In the genomic region with DNA sequence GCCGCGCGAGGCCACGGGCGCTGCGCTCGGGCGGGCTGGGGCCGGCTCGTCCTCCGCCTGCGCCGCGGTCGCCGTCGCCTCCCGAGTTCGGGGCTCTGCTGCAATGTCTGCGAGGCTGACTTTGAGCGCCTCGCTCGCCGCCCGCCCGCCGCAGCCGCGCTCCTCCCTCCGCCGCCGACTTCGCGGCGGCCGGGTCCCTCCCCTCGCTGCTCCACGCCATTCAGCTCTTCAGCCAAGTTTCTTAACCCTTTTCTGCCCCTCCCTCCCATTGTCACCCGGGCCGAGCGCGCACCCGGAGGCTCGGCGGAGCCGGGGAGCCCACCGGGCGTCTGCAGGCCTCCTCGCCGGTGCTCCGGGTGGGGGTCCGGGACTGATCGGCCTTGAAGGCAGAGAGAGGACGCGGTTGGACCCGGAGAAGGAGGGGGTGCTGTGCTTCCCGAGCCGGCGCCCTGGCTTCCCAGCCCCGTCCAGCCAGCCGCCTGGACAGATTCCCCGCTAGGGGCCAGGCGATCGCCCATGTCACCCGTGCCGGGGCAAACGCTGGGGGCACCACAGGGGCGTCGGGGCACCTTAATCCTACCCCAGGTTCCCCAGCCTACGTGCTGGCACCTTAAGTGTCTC, we compare ENCODE assay signal across 8 mouse cellular contexts. TPM values are rescaled to one million over a fixed set of nuclear protein-coding genes. Genes with fewer than 3 reads are reported as not detected.
DNase-seq lines count a peak whose midpoint lies in the region; ATAC-seq and TF ChIP-seq lines count a peak whose summit lies in the region.

No protein-coding gene starts in this region.

- no peak for TF ChIP-seq EP300 in MEL (IDR thresholded peaks at IDR 0.05; ENCODE audit: low read depth in 1 of 2, low read length in 2 of 2)
- no peak for TF ChIP-seq EP300 in lung, postnatal 0 days (IDR thresholded peaks at IDR 0.05)

- peak overlapping the region; percentile 97 for H3K9ac ChIP-seq in MEL (ENCODE audit: control insufficient read depth, low read depth, low read length, poor library complexity, severe bottlenecking)
- H3K9ac ChIP-seq in forebrain, postnatal 0 days: peak overlapping the region; percentile 90
- peak overlapping the region; percentile 92 for H3K9ac ChIP-seq in lung, postnatal 0 days (replicated peaks; ENCODE audit: low read depth)

- H3K4me1 ChIP-seq in MEL (ENCODE audit: control insufficient read depth in 1 of 2, insufficient read depth in 2 of 2, low read length in 2 of 2): peaks cover 0 to 4% of the 10 kb centered on the region in 2 experiments; a peak in 1 of 4 replicates
- no peaks in the 10 kb centered on the region for H3K4me1 ChIP-seq in cerebellum, adult 2 months (ENCODE audit: control insufficient read depth, insufficient read depth, low read length)
- H3K4me1 ChIP-seq in forebrain, postnatal 0 days (ENCODE audit: insufficient read depth): 0 out of 2 replicates have a peak, but pooled peaks cover 4% of the 10 kb centered on the region
- H3K4me1 ChIP-seq in lung, postnatal 0 days (ENCODE audit: insufficient read depth, low read depth, low read length): peaks cover 4% of the 10 kb centered on the region; the same call in 1 of the 2 replicates

- peak overlapping the region; percentile 70 for H3K27ac ChIP-seq in MEL (ENCODE audit: control insufficient read depth, low read depth, low read length)
- H3K27ac ChIP-seq in cerebellum, adult 2 months (ENCODE audit: insufficient read depth, low read length): peak overlapping the region; percentile 91
- H3K27ac ChIP-seq in forebrain, postnatal 0 days (ENCODE audit: low read depth, low read length): peak overlapping the region; percentile 96
- peak overlapping the region; percentile 99 for H3K27ac ChIP-seq in lung, postnatal 0 days (ENCODE audit: low read length)

- peaks cover 41% of the 10 kb centered on the region for H3K79me2 ChIP-seq in MEL (ENCODE audit: control insufficient read depth, insufficient read depth, low read length, poor library complexity)

- WGBS in cerebellum, adult 2 months: under 1% methylated on average over 66 of the region's 70 CpGs
- under 1% methylated on average over 55 of the region's 70 CpGs for WGBS in forebrain, postnatal 0 days
- WGBS in lung, postnatal 0 days: under 1% methylated on average over 63 of the region's 70 CpGs

- TF ChIP-seq CTCF in MEL (IDR thresholded peaks at IDR 0.05 in 2 of 3, conservative IDR thresholded peaks at IDR 0.05 in 1 of 3; ENCODE audit: control insufficient read depth in 1 of 3, insufficient read depth in 1 of 3, low read depth in 2 of 3, low read length in 3 of 3, poor library complexity in 1 of 3, severe bottlenecking in 1 of 3): peak in 2 of 3 experiments; percentile 21 to 40; a peak in 4 of 6 replicates
- TF ChIP-seq CTCF in cerebellum, adult 2 months (IDR thresholded peaks at IDR 0.05; ENCODE audit: borderline replicate concordance, insufficient read depth, low read depth, low read length): peak; percentile 22; the same call in 1 of the 2 replicates
- TF ChIP-seq CTCF in forebrain, postnatal 0 days (IDR thresholded peaks at IDR 0.05; ENCODE audit: low read depth): peak; percentile 53
- peak; percentile 78 for TF ChIP-seq CTCF in lung, postnatal 0 days (IDR thresholded peaks at IDR 0.05)

- no peak for TF ChIP-seq RAD21 in MEL (IDR thresholded peaks at IDR 0.05; ENCODE audit: low read depth, low read length)

- peak; percentile 67 to 72; a peak in 2 of 4 replicates for TF ChIP-seq POLR2A in MEL (IDR thresholded peaks at IDR 0.05; ENCODE audit: control insufficient read depth in 1 of 2, insufficient read depth in 1 of 2, low read depth in 1 of 2, low read length in 2 of 2, poor library complexity in 1 of 2)
- TF ChIP-seq POLR2A in cerebellum, adult 2 months (IDR thresholded peaks at IDR 0.05; ENCODE audit: borderline replicate concordance, insufficient read depth, low read length): peak; percentile 68; the same call in 1 of the 2 replicates

- ATAC-seq in forebrain, postnatal 0 days: peak; percentile 93
- ATAC-seq in lung, postnatal 0 days: peak; percentile 92

- peak overlapping the region; percentile 79 to 98 for H3K4me3 ChIP-seq in MEL (ENCODE audit: control insufficient read depth in 1 of 2, insufficient read depth in 1 of 2, low read depth in 2 of 2, low read length in 2 of 2)
- peak overlapping the region; percentile 84 for H3K4me3 ChIP-seq in cerebellum, adult 2 months (replicated peaks; ENCODE audit: insufficient read depth, low read depth, low read length)
- peak overlapping the region; percentile 84 for H3K4me3 ChIP-seq in forebrain, postnatal 0 days (ENCODE audit: low read depth, low read length)
- peak overlapping the region; percentile 96 for H3K4me3 ChIP-seq in lung, postnatal 0 days (ENCODE audit: low read depth, low read length)

- no peaks in the 10 kb centered on the region; a peak in 1 of 4 replicates for H3K27me3 ChIP-seq in MEL (ENCODE audit: control insufficient read depth in 1 of 2, insufficient read depth in 2 of 2, low read length in 2 of 2)
- no peaks in the 10 kb centered on the region for H3K27me3 ChIP-seq in cerebellum, adult 2 months (ENCODE audit: control insufficient read depth, insufficient read depth, low read length)
- H3K27me3 ChIP-seq in forebrain, postnatal 0 days (ENCODE audit: insufficient read depth, low read length): no peaks in the 10 kb centered on the region
- no peaks in the 10 kb centered on the region for H3K27me3 ChIP-seq in lung, postnatal 0 days (replicated peaks; ENCODE audit: insufficient read depth, low read length)

- H3K4me2 ChIP-seq in forebrain, postnatal 0 days (ENCODE audit: low read depth): peak overlapping the region; percentile 52
- H3K4me2 ChIP-seq in lung, postnatal 0 days (replicated peaks; ENCODE audit: low read depth, low read length): peak overlapping the region; percentile 74

- peaks cover 0 to 3% of the 10 kb centered on the region in 2 experiments; a peak in 2 of 4 replicates for H3K36me3 ChIP-seq in MEL (ENCODE audit: control insufficient read depth in 1 of 2, insufficient read depth in 2 of 2, low read length in 2 of 2)
- H3K36me3 ChIP-seq in forebrain, postnatal 0 days (ENCODE audit: insufficient read depth): no peaks in the 10 kb centered on the region
- H3K36me3 ChIP-seq in lung, postnatal 0 days (ENCODE audit: insufficient read depth, low read length): no peaks in the 10 kb centered on the region

- peak; percentile 88 for DNase-seq in MEL (ENCODE audit: low read depth, low spot score)
- DNase-seq in cerebellum, adult 2 months: peak; percentile 89 to 91
- DNase-seq in forebrain, postnatal 0 days: peak; percentile 90
- DNase-seq in heart, postnatal 4 days: peak; percentile 89
- DNase-seq in layer of hippocampus, adult 9-10 months (ENCODE audit: low spot score): peak; percentile 47
- peak; percentile 97 for DNase-seq in lung, postnatal 0 days (ENCODE audit: low spot score)
- peak; percentile 83 for DNase-seq in ovary, postnatal 10 days (ENCODE audit: low spot score)
- DNase-seq in thymus, postnatal 0 days (ENCODE audit: low spot score): peak; percentile 92

- no peaks in the 10 kb centered on the region for H3K9me3 ChIP-seq in MEL (replicated peaks; ENCODE audit: insufficient read depth, low read length)
- H3K9me3 ChIP-seq in forebrain, postnatal 0 days (ENCODE audit: low read length): no peaks in the 10 kb centered on the region
- H3K9me3 ChIP-seq in lung, postnatal 0 days (ENCODE audit: low read length): no peaks in the 10 kb centered on the region

TF ChIP-seq in MEL, 35 proteins besides CTCF, POLR2A, EP300 and RAD21:
- TF ChIP-seq MYC (IDR thresholded peaks at IDR 0.05; ENCODE audit: low read depth, low read length) (no peak), NELFE (IDR thresholded peaks at IDR 0.05; ENCODE audit: low read depth, low read length) (peak; percentile 63), ELF1 (IDR thresholded peaks at IDR 0.05; ENCODE audit: low read depth, low read length) (no peak), JUND (IDR thresholded peaks at IDR 0.05; ENCODE audit: low read depth, low read length) (no peak), TBP (IDR thresholded peaks at IDR 0.05; ENCODE audit: low read depth, low read length) (no peak), ZMIZ1 (IDR thresholded peaks at IDR 0.05; ENCODE audit: low read depth, low read length) (peak; percentile 50; the same call in 1 of the 2 replicates), NRF1 (IDR thresholded peaks at IDR 0.05; ENCODE audit: insufficient read depth, low read depth, low read length, poor library complexity, severe bottlenecking) (0 out of 2 replicates have a peak, but pooled peaks have one; percentile 27), TCF12 (IDR thresholded peaks at IDR 0.05; ENCODE audit: low read depth, low read length) (peak; percentile 61; the same call in 1 of the 2 replicates), POLR2AphosphoS2 (IDR thresholded peaks at IDR 0.05; ENCODE audit: low read length) (0 out of 2 replicates have a peak, but pooled peaks have one; percentile 38), GABPA (IDR thresholded peaks at IDR 0.05; ENCODE audit: low read depth, low read length) (no peak), ETS1 (IDR thresholded peaks at IDR 0.05; ENCODE audit: low read depth, low read length) (peak; percentile 62; the same call in 1 of the 2 replicates), GATA1 (IDR thresholded peaks at IDR 0.05; ENCODE audit: low read depth, low read length) (no peak), POLR2AphosphoS5 (IDR thresholded peaks at IDR 0.05; ENCODE audit: borderline replicate concordance, low read depth, low read length) (no peak), E2F4 (IDR thresholded peaks at IDR 0.05; ENCODE audit: borderline replicate concordance, low read depth, low read length) (no peak), SIN3A (IDR thresholded peaks at IDR 0.05; ENCODE audit: low read length) (peak; percentile 76), ZKSCAN1 (IDR thresholded peaks at IDR 0.05; ENCODE audit: low read depth, low read length) (no peak), SMC3 (IDR thresholded peaks at IDR 0.05; ENCODE audit: low read depth, low read length) (no peak; the same call in 1 of the 2 replicates), MXI1 (IDR thresholded peaks at IDR 0.05; ENCODE audit: low read depth, low read length) (peak; percentile 61), MAZ (IDR thresholded peaks at IDR 0.05; ENCODE audit: low read depth, low read length) (peak; percentile 61; the same call in 1 of the 2 replicates), USF1 (IDR thresholded peaks at IDR 0.05; ENCODE audit: low read depth, low read length) (no peak)

RNA-seq across cellular contexts. Expression of gene Nrip1, which starts 0.6 kb away (rescaled TPM):
- 13.6 and 16.2 TPM in 2 replicates for total RNA-seq in MEL (2012; rRNA removed)
- 10 to 100 TPM; 21.1 to 42.6 TPM for polyA plus RNA-seq in MEL (2012; ENCODE audit: insufficient read depth in 1 of 2, insufficient read length in 2 of 2, low read depth in 1 of 2, low replicate concordance in 2 of 2, missing spikeins in 1 of 2)
- polyA plus RNA-seq in cerebellum, adult 2 months (2012; rRNA removed): 11.3 and 12.8 TPM in 2 replicates
- total RNA-seq in forebrain, postnatal 0 days (2014; rRNA removed): 31.0 and 40.9 TPM in 2 replicates
- polyA plus RNA-seq in forebrain, postnatal 0 days (2015; fragmentation: Nextera tagmentation; extraction: Ambion mirVana): 30.0 and 34.8 TPM in 2 replicates
- total RNA-seq in heart, postnatal 4 days (2021): 10 to 100 TPM; 24.3 to 25.7 TPM
- polyA plus RNA-seq in lung, postnatal 0 days (2015; fragmentation: Nextera tagmentation; extraction: Ambion mirVana): 25.3 and 29.6 TPM in 2 replicates
- polyA plus RNA-seq in thymus, postnatal 0 days (2015; fragmentation: Nextera tagmentation; extraction: Ambion mirVana): 62.4 and 78.6 TPM in 2 replicates

Comparison
In these comparisons a context has a peak if more than half of its experiments do, and no peak if none do; other contexts are left out.
1. Peak in every context shown above with its lines: DNase-seq, ATAC-seq, H3K4me3 ChIP-seq and H3K27ac ChIP-seq.
2. DNase-seq: peak in every context shown above with its lines; median percentile 97 in lung, postnatal 0 days; 92 in thymus, postnatal 0 days; 90 in cerebellum, adult 2 months; 90 in forebrain, postnatal 0 days; 89 in heart, postnatal 4 days; 88 in MEL; 83 in ovary, postnatal 10 days; 47 in layer of hippocampus, adult 9-10 months.
3. CTCF ChIP-seq: peak in every context shown above with its lines; median percentile 78 in lung, postnatal 0 days; 53 in forebrain, postnatal 0 days; 30 in MEL; 22 in cerebellum, adult 2 months.